Mouse (Mus musculus) megakaryocyte, adult 5-6 weeks (primary cell): ENCODE data around the gene Ablim1. TPM values are rescaled to one million over a fixed set of nuclear protein-coding genes. Genes with fewer than 3 reads are reported as not detected.
A peak's percentile ranks its signal among the peaks of the same experiment; 100 is the strongest.

Source experiments
- ATAC-seq: 2 replicates; pipeline ENCODE4 v1.8.0; 2016; ENCODE audit warnings: mild to moderate bottlenecking, inconsistent platforms; ENCODE audit not compliant: poor library complexity, severe bottlenecking
- total RNA-seq, 2 experiments: library from RNA; stranded (forward) in 1 of 2; stranded (reverse) in 1 of 2; fragments of 153-499, 151-499 nt in 1 of 2; fragments of 221-1000, 200-1000 nt in 1 of 2; gene quantifications; 2 replicates each; pipeline versions ENCODE4 v1.2.3 to v1.2.4; 2015 to 2017

Gene Ablim1
- total RNA-seq (2015), result 1.7 and 3.6 TPM in 2 replicates
- 2.6 and 3.2 TPM in 2 replicates for total RNA-seq (2017)

DNA sequence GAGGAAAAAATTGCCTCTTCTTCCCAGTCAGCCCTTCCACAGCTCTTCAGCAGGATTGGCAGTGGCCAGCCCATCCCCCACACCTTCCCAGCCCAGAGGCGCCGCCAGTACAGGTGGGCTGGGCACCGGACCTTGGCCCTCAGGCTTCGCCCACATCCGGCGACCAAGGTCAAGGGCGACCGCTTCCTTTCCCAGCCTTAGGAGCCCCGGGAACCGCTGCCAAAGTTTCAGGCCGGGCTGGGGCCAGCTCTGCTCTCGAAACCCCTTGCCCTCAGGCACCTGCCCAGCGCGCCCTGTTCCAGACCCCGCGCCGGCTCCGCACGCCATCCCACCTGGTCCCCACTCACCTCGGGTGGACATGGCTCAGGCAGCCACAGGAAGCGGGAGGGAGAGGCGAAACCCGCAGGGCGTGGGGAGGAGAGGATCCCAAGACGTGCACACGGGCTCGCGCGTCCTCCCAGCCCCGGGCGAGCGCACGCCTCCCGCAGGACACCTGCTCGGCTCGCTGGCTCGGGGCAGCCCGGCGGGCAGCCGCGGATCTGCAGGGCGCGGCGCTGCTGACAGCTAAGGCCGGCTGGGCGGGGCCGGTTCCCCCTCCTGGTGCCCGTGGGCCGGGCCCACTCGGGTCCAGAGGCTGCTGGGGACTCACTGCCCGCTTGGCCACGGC is at the start of gene Ablim1:
Ablim1 (minus strand) TSS at position 574 of the 667 bp plus-strand sequence.
- ATAC-seq, result peak; percentile 40

DNA sequence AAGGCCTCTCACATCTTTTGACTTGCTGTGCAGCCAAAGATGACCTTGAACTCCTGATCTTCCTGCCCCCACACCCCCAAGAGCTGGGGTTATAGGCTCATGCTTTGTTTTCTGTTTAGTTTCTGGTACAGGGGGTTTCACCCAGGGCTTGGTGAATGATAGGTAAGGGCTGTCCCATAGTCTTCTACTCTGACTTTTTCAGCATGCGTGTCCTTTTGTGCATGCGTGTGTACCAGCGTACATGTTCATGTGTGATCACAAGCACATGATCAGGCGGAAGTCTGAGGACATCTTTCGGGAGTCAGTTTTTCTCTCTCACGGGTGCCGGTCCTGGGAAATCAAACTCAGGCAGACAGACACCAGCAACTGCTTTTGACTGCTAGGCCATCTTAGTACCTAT is 48.8 kb upstream of the Ablim1 start:
- ATAC-seq, result no peak

DNA sequence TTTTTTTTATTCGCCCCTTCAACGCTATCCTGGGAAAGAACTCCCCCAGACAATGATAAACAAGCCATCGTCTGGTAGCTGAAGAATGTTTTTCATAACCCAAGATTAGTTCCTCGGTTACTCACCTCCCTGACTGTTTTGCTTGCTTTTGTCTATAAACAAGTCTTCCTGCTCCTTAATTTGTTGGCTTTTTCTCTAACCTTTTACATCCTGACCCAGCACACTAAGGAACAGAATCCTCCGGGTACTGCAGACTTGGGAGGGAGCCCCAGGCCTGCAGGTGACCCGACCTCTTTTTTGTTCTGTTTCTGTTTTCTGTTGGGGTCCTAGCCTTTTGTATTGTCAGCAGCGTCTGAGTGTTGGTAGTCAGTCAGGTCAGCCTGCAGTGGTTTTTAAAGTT is 48.4 kb upstream of the Ablim1 start:
- no peak for ATAC-seq

DNA sequence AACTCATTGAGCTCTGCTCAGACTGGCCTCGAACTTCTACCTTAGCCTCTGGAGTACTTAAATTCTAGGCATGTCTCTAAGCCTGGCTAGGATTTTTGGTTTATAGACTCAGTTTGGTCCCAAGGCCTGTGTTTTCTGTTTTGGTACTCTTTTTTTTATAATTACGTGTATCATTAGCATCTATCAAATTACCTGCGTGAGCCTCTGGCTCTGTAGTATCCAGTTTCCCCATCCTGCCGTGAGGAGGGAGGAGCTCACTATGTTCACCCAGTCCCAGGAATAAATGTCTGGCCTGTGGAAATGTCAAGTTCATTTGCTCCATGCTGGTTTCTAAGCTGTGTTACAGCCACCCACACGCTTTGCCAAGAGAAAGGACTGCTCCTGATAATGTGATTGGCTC is 47.9 kb upstream of the Ablim1 start:
- no peak for ATAC-seq

DNA sequence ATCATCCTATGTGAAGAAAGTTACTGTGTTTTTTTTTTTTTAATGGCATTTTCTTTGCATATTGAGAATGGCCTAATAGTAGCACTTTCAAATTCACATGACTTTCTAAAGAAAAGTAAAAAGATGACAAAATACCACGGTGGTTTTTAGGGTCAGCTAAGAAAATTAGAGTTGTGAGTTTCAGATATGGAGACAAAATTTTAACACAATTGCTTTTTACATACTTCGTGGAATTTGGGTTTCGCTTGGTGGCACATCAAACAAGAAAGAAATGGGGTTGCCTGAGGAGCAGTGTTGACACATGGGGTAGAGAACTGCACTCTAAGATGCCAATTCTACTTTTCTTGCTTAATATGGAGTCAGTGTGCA is 47.2 kb upstream of the Ablim1 start:
- no peak for ATAC-seq

DNA sequence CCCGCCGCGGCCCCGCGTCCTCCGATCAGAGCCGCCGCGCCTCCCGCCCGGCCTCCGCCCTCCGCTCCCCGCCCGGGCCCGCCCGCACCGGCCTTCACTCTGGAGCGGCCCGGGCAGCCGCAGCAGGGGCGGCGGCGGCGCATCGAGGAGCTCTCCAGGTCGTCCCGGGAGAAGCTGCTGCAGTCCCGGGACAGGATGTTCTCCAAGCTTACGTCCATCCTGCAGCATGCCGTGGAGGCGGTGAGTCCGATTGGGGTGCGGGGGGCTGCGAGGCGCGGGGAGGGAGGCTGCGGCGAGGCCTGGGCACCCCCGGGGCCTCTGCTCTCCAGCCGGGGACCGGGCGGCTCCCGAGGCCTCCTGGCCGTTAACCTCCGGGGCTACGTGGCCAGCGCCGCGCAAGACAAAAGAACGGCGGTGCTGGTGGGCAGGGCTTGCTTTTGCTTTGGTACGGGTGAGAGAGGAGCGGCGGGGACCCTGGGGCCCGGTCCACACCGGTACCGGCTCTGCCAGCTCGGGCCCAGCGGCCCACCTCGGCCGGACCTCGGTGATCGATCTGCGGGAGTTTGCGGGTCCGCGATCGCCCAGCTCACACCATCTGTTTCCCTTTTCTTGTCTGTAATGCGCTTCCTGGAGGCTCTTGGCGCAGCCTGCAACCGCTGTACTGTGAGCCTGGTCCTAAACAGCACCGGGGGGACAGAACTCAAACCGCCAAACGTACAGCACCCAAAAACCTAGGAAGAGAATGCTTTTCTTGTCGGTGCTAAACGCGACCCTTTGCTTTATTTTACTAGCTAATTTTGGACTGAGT is 46.6 kb upstream of the Ablim1 start:
- ATAC-seq, result peak; percentile 16; the same call in 1 of the 2 replicates

DNA sequence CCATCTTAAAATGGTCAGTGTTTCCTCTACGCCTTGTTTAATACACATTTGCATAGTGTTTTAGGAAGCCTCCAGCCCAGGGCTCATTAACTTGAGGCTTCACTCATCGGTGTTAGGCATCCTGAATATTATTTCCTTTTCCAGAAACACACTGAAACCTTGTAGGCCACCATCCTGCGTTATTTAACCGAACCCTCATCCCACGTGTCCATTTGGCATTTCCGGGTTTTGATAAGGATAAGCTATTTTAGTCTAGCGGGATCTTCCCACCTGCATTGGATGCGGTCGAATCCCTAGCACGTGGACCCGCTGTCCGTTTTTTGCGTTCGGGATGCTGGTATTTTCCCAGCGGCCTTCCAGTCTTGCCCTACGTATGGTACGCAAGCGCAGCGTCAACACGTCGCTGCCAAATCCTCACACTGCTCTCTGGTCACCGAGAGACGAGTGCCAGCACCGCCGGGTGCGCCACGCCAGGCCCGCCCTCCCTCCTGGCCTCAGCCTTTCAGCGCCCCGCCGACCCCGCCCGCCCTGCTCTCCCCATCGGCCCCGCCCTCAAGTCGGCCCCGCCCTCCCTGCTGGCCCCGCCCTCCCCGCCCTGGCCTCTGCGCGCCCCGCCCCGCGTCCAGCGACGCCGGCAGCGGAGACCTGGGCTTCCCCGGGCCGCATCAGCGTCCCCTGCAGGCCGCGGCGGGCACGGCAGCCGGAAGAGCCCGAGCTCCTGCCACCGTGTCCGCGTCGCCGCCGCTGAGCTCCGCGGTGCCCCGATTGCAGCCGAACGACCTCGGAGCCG is 45.8 kb upstream of the Ablim1 start, which contains the start of gene Fam160b1:
Fam160b1 (plus strand) TSS at position 340 of the 790 bp plus-strand sequence.
- peak; percentile 72 for ATAC-seq

DNA sequence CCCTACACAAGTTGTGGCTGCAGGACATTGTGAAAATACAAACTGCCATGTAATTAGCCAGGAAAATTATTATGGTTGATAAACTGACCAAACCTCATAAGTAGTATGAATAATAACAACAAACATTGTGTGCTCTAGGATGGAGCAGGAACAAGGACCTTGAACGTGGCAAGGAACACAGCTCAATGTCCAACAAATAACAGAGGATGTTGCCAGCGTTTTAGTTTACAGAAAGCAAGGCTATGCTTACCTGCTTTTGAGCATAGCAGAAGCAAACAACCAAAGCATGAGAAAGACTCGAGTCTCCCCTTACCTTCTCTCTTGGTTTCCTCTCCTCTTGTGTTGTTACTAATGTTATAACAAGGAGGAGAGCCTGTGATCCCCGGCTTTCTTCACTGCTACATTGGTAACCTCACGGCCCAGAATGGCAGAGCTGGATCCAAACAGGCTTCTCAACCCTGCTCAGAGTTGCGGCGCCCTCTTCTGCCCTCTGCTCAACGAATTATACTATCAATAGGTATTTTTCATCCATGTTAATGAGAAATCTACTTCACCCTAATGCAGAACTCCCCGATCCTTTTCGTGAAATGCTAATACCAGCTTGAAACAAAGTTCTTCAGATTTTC is 45.1 kb upstream of the Ablim1 start:
- ATAC-seq, result no peak

DNA sequence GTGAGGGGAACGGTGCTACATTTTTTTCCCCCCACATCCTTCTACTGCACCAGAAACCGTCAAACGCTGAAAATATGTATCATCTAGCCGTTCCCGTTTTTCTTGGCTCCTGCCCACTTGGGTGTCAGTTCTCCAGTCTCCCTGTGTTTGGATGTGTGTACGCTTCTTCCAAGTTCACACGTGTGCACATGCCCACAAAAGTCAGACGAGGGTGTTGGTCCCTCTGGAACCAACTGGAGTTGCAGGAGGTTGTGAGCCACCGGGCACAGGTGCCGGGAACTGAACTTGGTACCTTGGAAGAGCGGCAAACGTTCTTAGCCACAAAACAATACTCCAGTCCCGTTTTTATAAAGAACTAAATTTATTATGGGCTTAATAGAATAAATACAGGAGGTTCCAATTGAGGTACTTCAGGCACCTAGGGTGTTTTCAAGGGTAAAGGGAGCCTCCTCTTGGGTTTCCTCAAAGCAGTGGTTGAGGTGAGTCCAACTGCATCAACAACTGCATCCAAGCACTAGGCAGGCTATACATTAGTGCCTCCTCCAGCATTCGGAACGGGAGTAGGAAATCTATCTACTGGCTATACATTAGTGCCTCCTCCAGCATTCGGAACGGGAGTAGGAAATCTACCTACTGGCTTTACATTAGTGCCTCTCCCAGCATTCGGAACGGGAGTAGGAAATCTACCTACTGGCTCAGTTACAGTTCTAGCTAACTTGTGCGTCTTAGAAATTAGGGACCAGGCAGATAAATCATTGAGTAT is 44.3 kb upstream of the Ablim1 start:
- no peak for ATAC-seq

DNA sequence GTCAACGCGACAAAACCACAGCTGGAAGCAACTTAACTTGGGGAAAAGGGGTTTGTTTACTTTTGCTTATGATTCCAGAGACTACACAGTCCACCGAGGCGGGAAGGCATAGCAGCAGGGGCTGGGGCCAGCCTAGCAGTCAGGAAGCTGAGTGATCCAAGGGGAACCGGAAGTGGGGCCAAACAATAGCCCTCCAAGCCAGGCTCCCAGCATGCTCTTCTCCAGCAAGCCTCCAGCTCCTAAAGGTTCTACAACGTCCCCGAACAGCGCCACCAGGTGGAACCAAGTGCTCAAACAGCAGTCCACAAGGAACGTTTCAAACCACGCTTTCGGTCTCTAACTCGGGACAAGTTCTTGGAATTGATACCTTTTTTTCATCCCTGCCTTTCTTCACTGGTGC is 43.6 kb upstream of the Ablim1 start:
- peak; percentile 53 for ATAC-seq

DNA sequence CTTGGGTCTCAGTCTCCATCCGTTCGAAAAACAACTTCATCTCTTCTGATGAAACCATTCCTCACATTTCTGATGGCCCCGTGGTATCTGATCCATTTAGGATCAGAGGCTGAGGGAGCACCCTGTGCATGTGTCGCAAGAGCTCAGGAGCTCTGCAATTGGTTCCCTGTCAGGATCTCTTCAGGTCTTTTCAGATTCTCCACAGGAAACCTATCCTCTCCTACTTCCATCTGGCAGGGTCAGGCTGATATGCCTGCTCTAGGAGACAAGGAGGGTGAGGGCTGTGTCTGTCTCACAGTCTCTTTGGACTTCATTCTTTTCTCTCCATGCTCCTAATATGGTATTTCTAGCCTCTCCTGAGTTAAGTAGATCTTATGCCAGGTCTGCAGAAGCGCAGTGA is 43.1 kb upstream of the Ablim1 start:
- no peak for ATAC-seq

DNA sequence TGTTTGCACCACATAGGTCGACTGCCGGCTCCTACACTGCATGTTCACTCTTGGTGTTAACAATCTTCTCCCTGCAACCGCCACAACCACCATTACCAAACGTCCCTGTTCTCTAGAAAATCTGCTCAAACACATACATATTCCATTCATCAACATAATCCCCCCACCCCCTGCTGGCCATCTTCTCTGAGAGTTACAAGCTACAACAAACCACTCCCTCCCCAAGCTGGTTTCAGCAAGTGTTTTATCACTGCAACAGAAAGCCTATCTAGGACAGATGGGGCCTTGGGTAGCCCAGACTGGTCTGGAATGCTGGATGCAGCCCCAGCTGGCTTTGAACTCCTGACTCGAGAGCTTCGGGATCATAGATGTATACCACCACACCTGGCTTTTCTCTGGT is 42.5 kb upstream of the Ablim1 start:
- no peak for ATAC-seq

DNA sequence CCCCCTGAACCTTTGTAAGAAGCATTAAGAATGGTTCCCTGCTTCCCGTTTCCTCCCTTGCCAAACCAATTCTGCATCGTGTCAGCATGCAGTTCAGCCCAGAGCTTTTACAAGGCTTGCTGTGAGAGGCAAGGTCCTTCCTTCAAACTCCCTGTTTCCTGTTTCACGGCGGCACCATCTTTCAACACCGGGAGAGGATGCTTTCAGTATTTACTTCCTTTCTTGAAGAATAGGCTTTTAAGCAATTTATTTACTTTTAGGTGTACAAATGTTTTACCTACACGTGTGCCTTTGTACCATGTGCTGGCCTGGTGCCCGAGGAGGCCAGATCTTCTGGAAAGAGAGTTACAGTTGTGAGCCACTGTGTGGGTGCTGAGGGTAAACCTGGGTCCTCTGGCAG is 41.6 kb upstream of the Ablim1 start:
- ATAC-seq, result peak; percentile 19

DNA sequence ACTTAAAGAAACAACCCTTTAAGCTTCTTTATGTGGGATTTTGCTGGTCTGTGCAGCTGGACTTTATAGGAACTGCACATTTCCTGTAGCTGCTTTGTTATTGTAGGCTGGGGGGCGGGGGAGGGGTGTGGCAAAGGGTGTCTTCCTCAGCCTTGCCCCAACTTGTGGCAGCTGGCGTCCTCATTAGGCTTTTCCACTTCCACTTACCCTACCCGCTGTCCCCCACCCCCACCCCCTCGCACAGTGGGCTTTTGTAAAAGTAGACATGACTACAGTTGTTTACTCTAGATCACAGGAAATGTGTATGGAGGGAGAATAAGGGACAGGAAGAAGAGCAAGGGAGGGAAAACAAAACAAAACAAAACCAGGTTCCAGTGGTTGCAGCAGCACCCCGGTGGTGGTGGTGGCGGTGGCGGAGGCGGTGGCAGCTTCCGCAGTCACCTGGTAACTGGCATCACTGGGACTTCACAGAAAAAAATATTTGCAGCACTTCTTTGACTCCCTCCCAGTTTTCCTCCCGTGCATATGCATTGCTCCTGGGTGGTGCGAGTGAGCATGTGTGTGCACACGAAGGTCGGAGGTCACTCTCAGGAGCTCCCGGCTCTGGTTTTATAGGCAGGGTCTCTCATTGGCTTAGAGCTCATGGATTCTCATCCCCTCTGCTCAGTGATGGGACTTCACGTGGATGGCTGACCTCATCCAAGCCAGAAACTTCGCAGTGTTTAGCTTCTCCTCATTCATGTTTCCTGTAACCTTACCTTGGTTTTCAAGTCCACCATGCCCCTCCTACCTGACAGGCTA is 40.9 kb upstream of the Ablim1 start:
- peak; percentile 49 for ATAC-seq

DNA sequence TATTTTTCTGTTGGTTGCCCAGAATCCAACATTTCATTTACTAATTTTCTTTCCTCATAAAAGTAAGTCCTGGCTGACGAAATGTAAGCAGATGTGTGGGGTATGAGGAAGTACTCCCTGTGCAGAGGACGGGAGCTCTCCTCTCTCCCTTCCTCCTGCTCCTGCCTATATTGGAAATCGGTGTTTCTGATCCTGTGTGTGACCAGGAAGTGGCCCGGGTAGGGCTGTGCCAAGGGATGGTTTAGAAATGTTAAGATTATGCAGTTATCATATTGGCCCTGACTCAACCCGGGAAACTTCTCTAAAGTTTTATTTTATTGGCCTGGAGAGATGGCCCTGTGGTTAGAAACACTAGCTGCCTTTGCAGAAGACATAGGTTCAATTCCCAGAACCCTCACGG is 40.0 kb upstream of the Ablim1 start:
- ATAC-seq, result no peak

DNA sequence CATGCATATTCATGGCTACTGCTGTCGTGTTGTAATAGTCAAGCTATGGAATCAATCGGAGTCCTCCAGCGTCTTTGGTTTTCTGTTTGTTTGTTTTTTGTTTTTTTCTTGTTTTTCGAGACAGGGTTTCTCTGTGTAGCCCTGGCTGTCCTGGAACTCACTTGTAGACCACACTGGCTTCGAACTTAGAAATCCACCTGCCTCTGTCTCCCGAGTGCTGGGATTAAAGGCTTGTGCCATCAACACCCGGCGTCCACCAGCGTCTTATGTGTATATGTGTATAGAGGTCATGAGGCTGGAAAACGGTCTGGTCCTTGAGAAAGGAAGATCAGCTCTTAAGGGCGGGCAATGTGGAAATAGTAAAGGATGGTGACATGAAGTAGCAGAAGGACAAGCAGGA is 39.3 kb upstream of the Ablim1 start:
- ATAC-seq, result no peak

DNA sequence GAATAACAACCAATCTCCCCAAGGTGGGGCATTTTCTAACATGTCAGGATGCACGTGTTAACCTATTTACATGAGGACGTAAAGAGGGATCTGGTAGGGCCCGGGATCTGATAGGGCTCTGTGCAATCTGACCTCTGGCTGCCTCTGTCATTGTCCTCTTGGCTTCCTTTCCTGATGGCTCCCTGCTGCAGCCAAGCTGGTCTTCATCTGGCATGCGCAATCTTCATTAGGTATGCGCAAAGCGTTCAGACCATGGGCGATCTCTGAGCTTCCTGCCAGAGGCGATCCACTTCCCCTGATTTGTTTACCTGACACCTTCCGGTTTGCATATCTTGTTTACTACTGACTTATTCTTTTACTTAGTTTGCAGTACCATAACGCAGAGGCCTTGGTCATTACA is 38.5 kb upstream of the Ablim1 start:
- no peak for ATAC-seq

DNA sequence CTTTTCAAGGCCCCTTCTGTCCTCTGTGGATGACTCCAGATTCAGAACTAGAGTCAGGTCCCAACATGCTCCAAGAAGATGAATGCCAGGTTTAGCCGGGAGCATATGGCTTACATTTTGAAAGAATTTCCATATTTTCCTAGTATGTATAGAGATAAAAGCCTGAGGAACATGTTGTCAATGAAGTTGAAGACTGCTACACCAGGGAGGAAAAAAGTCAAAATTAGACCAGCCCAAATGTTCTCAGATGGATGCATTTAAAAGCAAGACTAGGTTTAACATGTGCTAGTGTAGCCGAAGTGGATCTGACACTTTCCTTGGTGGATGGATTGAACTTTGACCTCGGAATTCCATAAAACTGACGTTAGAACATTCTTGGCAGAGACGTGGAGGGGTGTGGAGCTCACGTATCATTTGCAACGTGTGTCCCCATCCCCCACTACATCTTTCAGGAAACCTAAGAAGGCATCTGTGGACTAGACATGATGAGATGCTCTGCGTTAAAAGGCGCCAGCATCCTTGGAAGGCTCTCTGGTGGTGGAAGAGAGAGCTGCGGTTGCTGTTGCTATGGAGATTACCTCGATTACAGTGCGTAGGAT is 37.7 kb upstream of the Ablim1 start:
- no peak for ATAC-seq

DNA sequence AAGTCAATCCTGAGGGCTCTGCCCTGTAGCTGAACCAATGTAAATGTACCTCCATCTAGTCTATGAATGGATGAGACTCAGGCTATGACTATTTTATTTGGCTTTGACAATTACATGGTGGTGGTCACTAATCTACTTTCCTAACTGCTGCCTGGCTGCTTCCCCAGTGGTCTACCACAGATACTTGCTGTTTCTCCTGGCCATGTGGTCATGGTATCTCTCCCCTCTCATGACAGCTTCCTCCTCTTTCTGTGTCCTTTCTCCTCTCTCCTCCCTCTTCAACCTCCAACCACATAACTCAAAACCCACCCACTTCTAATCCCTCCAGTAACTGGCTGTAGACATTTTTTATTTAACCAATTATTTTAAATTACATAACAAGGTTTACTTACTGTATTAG is 34.4 kb upstream of the Ablim1 start:
- no peak for ATAC-seq
